Mouse (Mus musculus) gastrocnemius, adult 2 months (tissue): ENCODE measurements at regions not wholly inside any gene's neighbourhood (a gene's known extent, or its start where the extent isn't known, plus 50 kb on each side); places are given as distances from the start of the nearest gene placed in this dataset.

Source experiments
- DNase-seq: peaks from one replicate; pipeline ENCODE4 v3.0.0; 2022
- H3K27ac ChIP-seq: fragments of 200-600 bp; 2 replicates; pipeline ENCODE4 v1.8.1; 2022; ENCODE audit warnings: mild to moderate bottlenecking
- H3K4me3 ChIP-seq: fragments of 200-600 bp; 2 replicates; pipeline ENCODE4 v1.8.1; 2022; ENCODE audit warnings: mild to moderate bottlenecking, moderate library complexity
- CTCF ChIP-seq: fragments of 200-600 bp; IDR thresholded peaks from 2 replicates; pipeline ENCODE4 v1.8.1; 2022; ENCODE audit warnings: antibody characterized with exemption, mild to moderate bottlenecking, moderate library complexity
- intact Hi-C: fragments of 180-260 bp; cut with DNase I; formaldehyde crosslinking; loops from one replicate; pipeline ENCODE4 v1.15.1; 2025

GRCm38 (mm10) chr10:92074698-92075394, 647.4 kb downstream of the Nedd1 start:
- TF ChIP-seq CTCF, result no peak
- H3K4me3 ChIP-seq, result no peak overlapping the region
- H3K27ac ChIP-seq, result no peak overlapping the region
- intact Hi-C loops, result no loop called here
- DNase-seq, result no peak

- no peak overlapping the region for H3K4me3 ChIP-seq
- TF ChIP-seq CTCF, result no peak
- intact Hi-C loops, result no loop called here
- no peak overlapping the region for H3K27ac ChIP-seq
- DNase-seq, result no peak
Measured at GRCm38 (mm10) chr10:92073873-92074390, 648.3 kb downstream of the Nedd1 start.

- no peak for DNase-seq
- no peak overlapping the region for H3K27ac ChIP-seq
- intact Hi-C loops, result no loop called here
- no peak overlapping the region for H3K4me3 ChIP-seq
- TF ChIP-seq CTCF, result no peak
Measured at GRCm38 (mm10) chr10:92044783-92045182, 677.4 kb downstream of the Nedd1 start.

GRCm38 (mm10) chr10:92036176-92036575, 686.0 kb downstream of the Nedd1 start:
- Histone ChIP-seq H3K27ac (no peak overlapping the region), H3K4me3 (no peak overlapping the region)
- no peak for DNase-seq
- TF ChIP-seq CTCF, result no peak
- intact Hi-C loops, result no loop called here

GRCm38 (mm10) chr10:92030221-92030620, 692.0 kb downstream of the Nedd1 start:
- TF ChIP-seq CTCF, result no peak
- DNase-seq, result no peak
- H3K4me3 ChIP-seq, result no peak overlapping the region
- no peak overlapping the region for H3K27ac ChIP-seq
- intact Hi-C loops, result no loop called here

GRCm38 (mm10) chr10:92024203-92024602, 698.0 kb downstream of the Nedd1 start:
- DNase-seq, result no peak
- intact Hi-C loops, result no loop called here
- H3K4me3 ChIP-seq, result no peak overlapping the region

GRCm38 (mm10) chr10:92021036-92021435, 701.2 kb downstream of the Nedd1 start:
- no peak overlapping the region for H3K4me3 ChIP-seq
- H3K27ac ChIP-seq, result no peak overlapping the region
- TF ChIP-seq CTCF, result no peak
- DNase-seq, result no peak
- intact Hi-C loops, result no loop called here

More at GRCm38 (mm10) chr10:92024203-92024602, 698.0 kb downstream of the Nedd1 start:
- TF ChIP-seq CTCF, result no peak
- no peak overlapping the region for H3K27ac ChIP-seq

GRCm38 (mm10) chr10:92009551-92009950, 712.7 kb downstream of the Nedd1 start:
- DNase-seq, result no peak
- Histone ChIP-seq H3K4me3 (no peak overlapping the region), H3K27ac (no peak overlapping the region)
- intact Hi-C loops, result no loop called here
- no peak for TF ChIP-seq CTCF

GRCm38 (mm10) chr10:92007891-92008290, 714.3 kb downstream of the Nedd1 start:
- H3K27ac ChIP-seq, result no peak overlapping the region
- intact Hi-C loops, result no loop called here
- no peak overlapping the region for H3K4me3 ChIP-seq
- peak; percentile 86 for DNase-seq
- TF ChIP-seq CTCF, result no peak

- TF ChIP-seq CTCF, result no peak
- Histone ChIP-seq H3K27ac (no peak overlapping the region), H3K4me3 (no peak overlapping the region)
- no peak for DNase-seq
- intact Hi-C loops, result no loop called here
Measured at GRCm38 (mm10) chr10:92006467-92006866, 715.8 kb downstream of the Nedd1 start.

- H3K4me3 ChIP-seq, result no peak overlapping the region
- intact Hi-C loops, result no loop called here
- TF ChIP-seq CTCF, result no peak
- DNase-seq, result no peak
- no peak overlapping the region for H3K27ac ChIP-seq
Measured at GRCm38 (mm10) chr10:91991040-91991439, 731.2 kb downstream of the Nedd1 start.

GRCm38 (mm10) chr10:91988364-91988763, 733.9 kb downstream of the Nedd1 start:
- Histone ChIP-seq H3K4me3 (no peak overlapping the region), H3K27ac (no peak overlapping the region)
- intact Hi-C loops, result no loop called here
- TF ChIP-seq CTCF, result no peak
- DNase-seq, result no peak

- intact Hi-C loops, result no loop called here
- no peak for DNase-seq
- H3K27ac ChIP-seq, result no peak overlapping the region
- H3K4me3 ChIP-seq, result no peak overlapping the region
- no peak for TF ChIP-seq CTCF
Measured at GRCm38 (mm10) chr10:91979841-91980240, 742.4 kb downstream of the Nedd1 start.

- DNase-seq, result no peak
- H3K4me3 ChIP-seq, result no peak overlapping the region
- H3K27ac ChIP-seq, result no peak overlapping the region
- TF ChIP-seq CTCF, result no peak
- intact Hi-C loops, result no loop called here
Measured at GRCm38 (mm10) chr10:91971951-91972350, 750.3 kb downstream of the Nedd1 start.
